Mouse (Mus musculus) brain, embryonic 18.5 days (tissue): Measurements from ENCODE around the gene Bcorl1.

Experiments
- DNase-seq: peaks from one replicate; pipeline ENCODE4 v3.0.0-alpha.2; 2012; ENCODE audit warnings: low read depth, low spot score

Gene Bcorl1

DNA sequence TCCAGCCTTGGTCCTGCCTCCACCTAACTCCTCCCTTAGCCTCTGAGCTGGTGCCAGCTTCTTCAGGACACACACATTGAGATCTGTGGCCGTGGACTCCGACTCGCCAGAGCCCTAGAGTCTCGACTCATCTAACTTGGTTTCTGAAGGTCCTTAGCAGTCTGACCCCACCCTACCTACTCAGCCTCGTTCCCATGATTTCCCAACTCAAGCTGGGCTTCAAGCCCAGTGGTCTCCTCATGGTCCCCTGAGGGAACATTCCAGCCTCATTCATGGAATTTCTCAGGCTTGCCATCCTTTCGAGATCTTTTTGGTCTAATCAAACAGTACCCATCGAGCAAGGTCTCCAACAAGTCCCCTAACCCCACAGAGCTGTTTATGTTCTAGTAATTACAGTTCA is 100.8 kb downstream of the Bcorl1 start:
- no peak for DNase-seq

DNA sequence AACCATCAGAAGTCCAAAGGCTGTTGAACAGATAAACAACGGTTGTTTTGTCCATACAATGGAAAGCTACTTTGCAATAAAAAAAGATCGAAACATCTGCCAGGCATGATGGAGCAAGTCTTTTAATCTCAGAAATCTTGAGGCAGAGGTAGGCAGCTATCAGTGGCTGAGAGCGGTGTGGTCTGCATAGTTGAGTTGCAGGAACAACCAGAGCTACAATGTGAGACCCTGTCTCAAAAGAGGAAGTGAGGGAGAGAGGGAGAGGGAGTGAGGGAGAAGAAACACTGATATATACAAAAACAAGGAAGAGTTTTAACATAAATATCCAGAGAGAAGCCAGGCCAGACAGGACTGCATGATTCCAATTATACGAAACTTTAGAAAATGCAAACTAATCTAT is 103.5 kb downstream of the Bcorl1 start:
- no peak for DNase-seq

DNA sequence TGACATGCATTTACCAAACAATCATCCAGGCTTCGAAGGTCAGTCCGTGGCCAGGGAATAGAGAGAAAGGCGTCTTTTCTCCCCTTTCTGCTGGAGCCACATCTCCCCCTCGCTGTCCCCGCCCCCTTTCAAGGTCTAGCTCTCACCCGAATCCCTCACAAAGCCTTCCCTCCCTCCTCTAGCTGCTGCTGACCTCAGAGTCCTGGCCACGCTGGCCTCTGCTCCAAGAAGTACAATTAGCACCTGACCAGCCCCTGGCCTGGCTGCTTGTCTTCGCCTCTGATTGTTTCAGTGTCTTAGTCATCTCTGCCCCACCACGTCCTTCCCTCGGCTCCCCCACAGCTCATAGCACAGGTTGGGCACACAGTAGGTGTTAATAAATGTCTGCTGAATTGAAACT is 108.5 kb downstream of the Bcorl1 start:
- DNase-seq: no peak

DNA sequence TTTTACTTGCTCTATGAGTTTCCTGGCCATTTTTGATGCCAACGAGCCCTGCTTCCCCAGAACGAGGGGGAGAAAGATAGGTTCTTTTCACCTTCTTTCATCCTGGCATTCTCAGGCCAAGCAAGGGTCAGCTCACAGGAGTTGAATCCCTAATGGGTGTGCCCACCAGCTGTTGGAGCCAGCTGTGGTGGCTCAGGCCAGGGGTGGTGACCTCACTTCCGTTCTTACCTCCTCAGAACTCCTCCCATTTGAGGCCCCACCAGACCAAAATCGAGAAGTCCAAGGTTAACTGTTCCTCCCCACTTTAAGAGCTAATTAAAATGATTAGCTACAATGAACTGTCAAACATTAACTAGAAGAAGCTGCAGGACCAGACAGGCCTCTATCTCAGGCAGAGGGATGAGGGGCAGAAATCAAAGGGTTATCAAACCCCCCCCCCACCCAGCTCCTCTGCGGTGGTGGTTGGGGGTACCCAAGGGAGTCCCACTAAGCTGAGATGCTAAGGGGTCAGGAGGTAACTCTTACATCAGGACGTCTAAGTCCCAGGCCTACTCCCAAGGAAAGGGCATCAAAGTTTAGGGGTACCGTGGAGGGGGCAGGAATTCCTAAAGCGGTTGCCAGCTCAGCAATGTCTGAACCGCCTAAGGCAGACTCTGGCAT is 111.2 kb downstream of the Bcorl1 start:
- no peak for DNase-seq

DNA sequence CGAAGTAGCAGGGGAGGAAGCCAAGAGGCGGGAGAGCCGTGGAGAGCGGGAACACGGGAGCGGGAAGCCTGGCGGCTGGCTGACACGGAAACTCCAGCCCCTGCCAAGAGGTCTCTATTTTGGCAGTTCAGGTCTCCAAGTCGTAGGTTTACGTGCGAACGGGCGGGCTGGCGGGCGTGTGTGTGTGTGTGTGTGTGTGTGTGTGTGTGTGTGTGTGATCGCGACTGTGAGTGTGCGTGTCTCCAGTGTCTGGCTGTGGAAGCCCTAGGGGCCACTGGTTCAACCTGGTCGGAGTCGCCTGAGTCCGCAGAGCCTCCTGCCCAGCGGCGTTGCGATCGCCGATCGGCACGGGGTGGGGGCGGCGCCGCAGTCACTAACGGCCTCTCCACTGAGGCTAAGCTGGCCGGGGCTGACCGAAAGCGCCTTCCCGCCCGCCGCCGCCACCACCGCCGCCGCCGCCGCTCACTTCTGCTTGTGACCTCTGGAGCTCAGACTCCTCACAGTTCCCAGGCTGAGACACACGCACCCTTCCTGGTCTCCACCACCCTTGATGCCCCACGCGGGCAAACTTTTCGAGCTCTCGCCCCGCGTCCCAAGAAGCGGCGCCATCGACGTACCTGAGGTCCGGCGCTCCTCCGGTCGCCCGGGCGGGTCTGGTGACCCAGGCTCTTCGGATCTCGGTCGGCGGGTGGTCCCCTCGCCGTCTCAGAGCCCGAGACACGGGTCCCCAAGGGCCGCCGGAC is 111.9 kb downstream of the Bcorl1 start:
- DNase-seq: no peak

DNA sequence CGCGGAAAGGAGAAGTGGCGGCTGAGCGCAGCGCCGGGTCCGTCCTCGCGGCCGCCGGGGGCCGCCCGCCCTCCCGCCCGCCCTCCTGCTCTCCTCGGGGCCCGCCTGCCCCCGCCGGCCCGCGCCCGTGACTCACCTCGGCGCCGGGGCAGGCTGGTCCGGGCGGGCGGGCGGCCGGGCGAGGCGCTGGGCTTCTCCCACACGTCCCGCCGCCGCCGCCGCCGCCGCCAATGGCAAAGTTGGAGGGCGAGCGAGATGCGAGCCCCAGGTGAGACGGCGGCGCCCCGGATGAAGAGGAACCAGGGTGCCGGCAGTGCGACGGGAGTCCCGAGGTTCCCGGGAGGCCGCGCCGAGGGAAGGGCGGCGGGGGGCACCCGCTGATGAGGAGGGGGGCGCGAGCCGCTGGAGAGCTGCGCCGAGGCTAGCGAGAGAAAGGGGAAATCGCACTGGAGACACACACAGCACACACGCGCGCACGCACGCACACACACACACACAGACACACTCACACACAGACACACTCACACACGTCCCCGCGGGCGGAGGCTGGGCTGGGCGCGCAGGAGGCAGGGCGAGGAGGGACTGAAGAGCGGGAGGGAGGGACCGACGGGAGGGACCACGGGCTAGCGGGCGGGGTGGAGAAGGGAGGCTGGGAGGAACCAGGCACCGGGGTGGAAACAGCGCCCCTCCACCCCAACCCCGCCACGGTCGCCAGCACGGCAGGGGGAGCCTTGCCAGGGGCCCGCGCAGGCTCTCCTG is 112.8 kb downstream of the Bcorl1 start:
- no peak for DNase-seq

DNA sequence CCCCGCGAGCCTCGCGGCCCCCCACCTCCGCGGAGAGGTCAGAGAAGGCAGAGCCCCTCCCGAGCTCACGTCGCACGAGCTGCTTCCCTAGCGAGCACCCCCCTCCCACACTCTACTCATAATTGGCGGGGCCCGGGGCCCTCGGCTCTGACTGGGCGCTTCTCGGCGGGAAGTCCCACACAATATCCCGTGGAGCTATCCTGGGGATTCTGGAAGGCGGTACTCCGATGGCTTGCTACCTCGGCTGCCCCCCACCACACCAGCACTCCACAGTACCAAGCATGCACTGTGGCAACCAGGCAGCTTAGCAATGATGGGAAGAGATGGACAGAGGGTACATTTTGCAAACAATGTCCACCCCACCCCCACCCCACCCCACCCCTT is 113.3 kb downstream of the Bcorl1 start:
- no peak for DNase-seq

DNA sequence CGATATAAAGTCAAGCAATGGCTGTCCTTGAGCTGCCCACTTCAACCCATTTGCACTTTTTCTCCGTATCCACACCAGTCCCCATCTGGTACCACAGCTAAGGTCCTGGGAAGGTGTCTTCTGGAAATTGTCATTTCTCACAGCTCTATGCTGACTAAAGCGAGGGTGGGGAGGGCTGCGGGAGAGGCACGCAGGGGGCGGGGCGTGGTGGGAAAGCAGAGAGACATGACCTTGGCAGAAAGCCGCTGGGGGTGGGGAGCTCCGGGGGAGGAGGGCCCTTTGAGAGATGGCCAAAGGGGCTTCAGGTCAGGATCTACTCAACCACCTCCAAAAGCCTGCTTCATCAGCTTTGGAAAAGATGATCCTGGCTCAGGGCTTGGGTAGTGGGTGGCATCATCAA is 113.9 kb downstream of the Bcorl1 start:
- DNase-seq: no peak

DNA sequence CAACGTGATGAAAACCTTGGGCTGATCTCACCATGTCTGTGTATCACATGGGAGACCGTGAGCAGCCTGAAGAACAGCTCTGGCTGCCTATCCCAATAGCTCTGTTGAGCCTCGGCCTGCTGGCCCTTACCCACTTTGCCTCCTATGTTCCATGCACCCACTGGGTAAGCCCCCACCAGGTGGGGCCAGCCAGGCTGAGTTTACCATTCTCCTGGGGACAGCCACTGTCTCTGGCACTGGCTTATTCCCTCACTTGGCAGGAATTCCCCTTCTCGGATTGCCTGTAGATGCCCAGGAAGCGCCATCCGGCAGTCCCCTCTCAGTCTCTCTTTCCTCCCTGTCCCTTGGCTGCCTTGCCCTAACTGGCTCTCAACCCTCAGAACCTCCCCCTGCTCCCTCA is 115.8 kb downstream of the Bcorl1 start:
- DNase-seq: no peak
